Mouse (Mus musculus): ENCODE results near the gene Trim38.
A peak's percentile ranks its signal among the peaks of the same experiment; 100 is the strongest.

Trim38 gene

GRCm38 (mm10) chr13:23761871-23762821 lies 7.6 kb upstream of the Trim38 start, which contains the start of gene Hist1h3a:
Gene Hist1h3a (minus strand): TSS chr13:23762386.
- peak; percentile 66 to 71 for DNase-seq

- no peak for DNase-seq
Observed at GRCm38 (mm10) chr13:23763242-23763585, 6.5 kb upstream of the Trim38 start.

- DNase-seq, result peak; percentile 76 to 82
Observed at GRCm38 (mm10) chr13:23763586-23764323, 6.0 kb upstream of the Trim38 start, which contains the start of gene Hist1h1a. Gene Hist1h1a (plus strand): TSS chr13:23763666.

- DNase-seq, result no peak
Observed at GRCm38 (mm10) chr13:23764324-23765171, 5.2 kb upstream of the Trim38 start.

GRCm38 (mm10) chr13:23765172-23765513 lies 4.6 kb upstream of the Trim38 start:
- no peak for DNase-seq

GRCm38 (mm10) chr13:23766772-23767171 lies 2.9 kb upstream of the Trim38 start:
- no peak for DNase-seq

- no peak for DNase-seq
Observed at GRCm38 (mm10) chr13:23768834-23769397, 797 bp upstream of the Trim38 start.

GRCm38 (mm10) chr13:23772561-23773313 lies 3.0 kb downstream of the Trim38 start:
- DNase-seq, result peak in 1 of 2 experiments; percentile 31

GRCm38 (mm10) chr13:23778339-23778738 lies 8.6 kb downstream of the Trim38 start:
- DNase-seq, result no peak

- DNase-seq, result no peak
Observed at GRCm38 (mm10) chr13:23779025-23779424, 9.3 kb downstream of the Trim38 start.

- peak; percentile 15 to 63 for DNase-seq
Observed at GRCm38 (mm10) chr13:23792520-23792919, 22.8 kb downstream of the Trim38 start.

- DNase-seq, result no peak
Observed at GRCm38 (mm10) chr13:23799405-23799804, 29.7 kb downstream of the Trim38 start.

GRCm38 (mm10) chr13:23804532-23804931 lies 34.8 kb downstream of the Trim38 start:
- DNase-seq, result no peak

- no peak for DNase-seq
Observed at GRCm38 (mm10) chr13:23806422-23807052, 36.8 kb downstream of the Trim38 start, which contains the start of gene Slc17a2. Gene Slc17a2 (plus strand): TSS chr13:23806993.

- no peak for DNase-seq
Observed at GRCm38 (mm10) chr13:23816148-23816547, 46.4 kb downstream of the Trim38 start.

- DNase-seq, result no peak
Observed at GRCm38 (mm10) chr13:23820179-23820940, 50.6 kb downstream of the Trim38 start.

GRCm38 (mm10) chr13:23822213-23822612 lies 52.5 kb downstream of the Trim38 start:
- no peak for DNase-seq

GRCm38 (mm10) chr13:23826606-23827005 lies 56.9 kb downstream of the Trim38 start:
- no peak for DNase-seq

- DNase-seq, result peak in 1 of 2 experiments; percentile 31
Observed at GRCm38 (mm10) chr13:23833053-23833452, 63.3 kb downstream of the Trim38 start.

- no peak for DNase-seq
Observed at GRCm38 (mm10) chr13:23834836-23835235, 65.1 kb downstream of the Trim38 start.

All from cerebellum, postnatal 25 days (tissue).